Mouse (Mus musculus) urinary bladder, postnatal 4 days (tissue): ENCODE results near the gene Tpcn2.

ENCODE experiments used
- DNase-seq, 2 experiments: peaks; one replicate each; pipeline ENCODE4 v3.0.0; 2021 to 2022; ENCODE audit warnings: low spot score in 2 of 2

Gene Tpcn2

DNA sequence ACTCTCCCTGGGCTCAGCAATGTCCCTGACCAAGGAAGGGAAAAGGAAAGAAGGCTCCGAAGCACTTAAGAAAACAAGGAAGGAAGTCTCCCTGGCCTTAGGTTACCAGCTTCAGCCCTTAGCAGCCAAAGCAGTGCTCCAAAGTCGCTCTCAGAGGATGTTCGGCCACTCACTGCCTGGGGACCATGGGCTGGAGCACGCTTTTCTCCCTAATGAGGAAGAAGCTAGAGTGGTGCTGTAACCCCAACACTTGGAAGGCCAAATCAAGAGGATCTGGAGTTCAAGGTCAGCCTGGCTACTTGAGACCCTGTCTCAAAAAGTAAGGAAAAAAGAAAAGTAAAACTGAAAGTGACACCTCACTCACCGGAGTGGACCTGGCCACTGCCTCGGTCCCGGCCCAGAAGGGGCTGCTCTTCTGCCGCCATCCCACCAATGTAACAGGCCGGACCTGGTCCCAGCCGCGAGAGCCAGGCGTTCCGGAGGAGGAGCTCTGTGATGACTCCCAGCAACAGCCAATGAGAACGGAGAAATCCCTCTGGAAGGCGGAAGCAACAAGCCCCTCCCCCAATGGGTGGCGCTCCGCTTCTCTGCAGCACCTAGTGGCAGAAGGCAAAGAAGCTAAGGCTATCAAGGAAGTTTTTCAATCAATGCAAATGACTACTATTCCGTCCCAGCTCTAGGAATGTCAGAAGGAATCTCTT is at the start of gene Tpcn2:
Tpcn2 (minus strand) TSS at position 525 of the 701 bp plus-strand sequence.
- DNase-seq = peak; percentile 91 to 95

DNA sequence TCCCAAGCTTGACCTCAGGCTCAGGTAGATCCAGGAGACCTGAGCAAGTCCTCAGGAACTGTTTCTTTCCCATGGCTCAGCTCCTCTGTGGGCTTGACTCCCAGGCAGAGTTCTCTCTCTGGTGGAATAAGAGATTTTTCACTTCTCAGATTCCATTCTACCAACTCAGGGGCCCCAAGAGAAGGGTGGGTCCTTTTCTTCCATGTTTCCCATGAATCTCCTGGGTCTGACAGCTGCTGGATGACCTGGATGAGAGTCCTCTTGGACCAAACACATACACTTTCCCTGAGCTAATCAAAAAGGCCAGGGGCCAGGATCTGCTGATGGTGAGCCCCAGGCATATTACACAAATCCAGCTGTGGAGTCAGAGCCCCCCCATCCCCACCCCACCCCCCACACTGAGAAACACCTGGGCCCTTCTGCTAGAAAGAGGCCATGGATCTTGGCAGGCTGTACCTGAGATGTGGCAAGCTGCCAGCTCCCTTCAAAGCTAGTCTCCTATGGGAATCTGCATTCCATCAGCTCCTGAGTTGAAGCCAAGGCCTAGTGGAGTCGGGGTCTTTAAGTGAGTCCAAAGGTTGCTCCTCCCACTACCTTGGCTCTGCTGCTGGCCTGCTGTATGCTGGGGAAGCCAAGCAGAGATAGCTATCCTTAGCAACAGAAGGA is 48.7 kb upstream of the Tpcn2 start:
- DNase-seq = no peak

DNA sequence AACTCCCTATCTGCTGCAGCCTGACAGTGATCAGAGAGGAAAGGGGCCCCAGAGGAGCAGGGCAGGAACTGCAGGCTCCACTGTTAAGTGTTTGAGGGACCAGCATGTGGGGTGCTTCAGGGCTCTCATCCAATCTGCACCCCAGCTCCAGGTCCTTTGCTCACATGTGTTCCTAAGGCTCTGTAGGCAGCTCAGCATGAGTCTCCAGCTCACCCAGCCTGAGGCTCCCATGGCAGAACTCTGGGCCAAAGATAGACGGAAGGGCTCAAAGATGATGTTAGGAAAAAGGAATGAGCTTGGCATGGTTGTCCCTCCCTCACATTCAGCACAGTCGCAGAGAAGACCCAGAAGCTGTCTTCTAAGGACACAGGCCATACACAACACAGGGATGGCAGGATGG is 46.8 kb upstream of the Tpcn2 start:
- DNase-seq = no peak

DNA sequence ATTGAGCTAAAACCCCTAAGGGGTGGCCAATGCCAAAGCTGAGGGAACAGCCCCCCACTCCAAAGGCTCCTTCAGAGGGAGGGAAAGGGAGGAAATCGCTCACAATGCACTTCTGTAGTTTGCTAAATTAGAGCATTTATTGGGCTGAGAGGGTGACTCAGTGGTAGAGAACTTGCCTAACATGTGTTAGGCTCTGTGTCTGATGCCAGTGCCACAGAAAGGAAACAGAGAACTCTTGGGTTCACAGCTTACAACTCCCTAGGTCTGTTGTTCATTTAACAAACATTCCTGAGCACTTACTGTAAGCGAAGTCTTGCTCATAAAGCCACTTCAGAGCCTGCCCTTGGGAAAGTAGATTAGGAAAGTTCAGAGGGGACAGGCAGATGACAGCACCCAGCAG is 46.2 kb upstream of the Tpcn2 start:
- no peak for DNase-seq

DNA sequence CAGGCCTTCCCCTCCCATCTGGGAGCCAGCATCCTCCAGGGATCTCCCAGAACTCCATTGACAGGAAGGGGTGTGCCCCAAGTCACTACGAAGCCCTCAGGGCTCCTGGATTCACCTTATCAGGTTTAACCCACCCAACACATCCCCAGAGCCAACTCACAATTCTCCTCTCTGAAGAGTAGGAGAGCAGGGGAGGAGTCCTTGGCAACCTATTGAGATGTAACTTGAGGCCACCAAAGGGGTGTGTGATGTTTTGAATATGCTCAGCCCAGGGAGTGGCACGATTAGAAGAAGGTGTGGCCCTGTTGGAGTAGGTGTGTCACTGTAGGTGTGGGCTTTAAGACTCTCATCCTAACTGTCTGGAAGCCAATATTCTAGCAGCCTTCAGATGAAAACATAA is 41.9 kb upstream of the Tpcn2 start:
- DNase-seq = no peak

DNA sequence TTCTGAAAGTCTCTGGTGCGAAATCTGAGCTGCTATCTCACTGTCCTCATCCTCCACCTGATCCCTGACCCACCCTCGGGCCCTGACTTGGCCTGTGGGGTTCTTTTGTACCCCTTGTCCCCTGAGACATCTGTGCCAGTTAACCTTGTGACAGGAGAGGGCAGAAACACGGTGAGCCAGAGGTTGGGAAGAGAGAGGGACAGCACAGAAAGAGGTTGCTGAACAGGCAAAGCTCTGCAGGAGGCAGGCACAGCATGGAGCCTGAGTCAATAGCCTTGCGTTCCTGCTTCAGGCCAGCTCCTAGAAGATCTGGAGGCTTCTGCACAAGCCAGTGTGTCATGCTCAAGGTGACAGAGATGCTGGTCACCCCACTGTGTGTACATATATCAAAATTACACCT is 39.8 kb upstream of the Tpcn2 start:
- DNase-seq = no peak

DNA sequence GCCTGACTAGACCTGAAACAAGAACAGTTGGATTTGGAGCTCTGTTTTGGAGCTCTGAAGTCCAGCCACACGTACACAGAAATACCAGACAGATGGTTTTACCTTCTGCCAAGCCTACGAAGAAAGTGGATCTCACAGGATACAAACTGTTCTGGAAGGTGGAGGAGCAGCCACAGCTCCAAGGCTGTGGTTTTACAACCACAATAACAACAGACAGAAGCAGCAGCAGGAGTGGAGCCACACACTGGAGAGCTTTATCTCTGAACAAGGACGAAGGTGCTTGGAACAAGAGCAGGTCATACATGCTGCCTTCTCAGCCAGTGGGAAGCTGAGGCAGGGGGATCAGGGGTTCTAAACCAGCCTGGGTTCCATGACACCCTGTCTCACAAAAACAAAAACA is 35.7 kb upstream of the Tpcn2 start:
- no peak for DNase-seq

DNA sequence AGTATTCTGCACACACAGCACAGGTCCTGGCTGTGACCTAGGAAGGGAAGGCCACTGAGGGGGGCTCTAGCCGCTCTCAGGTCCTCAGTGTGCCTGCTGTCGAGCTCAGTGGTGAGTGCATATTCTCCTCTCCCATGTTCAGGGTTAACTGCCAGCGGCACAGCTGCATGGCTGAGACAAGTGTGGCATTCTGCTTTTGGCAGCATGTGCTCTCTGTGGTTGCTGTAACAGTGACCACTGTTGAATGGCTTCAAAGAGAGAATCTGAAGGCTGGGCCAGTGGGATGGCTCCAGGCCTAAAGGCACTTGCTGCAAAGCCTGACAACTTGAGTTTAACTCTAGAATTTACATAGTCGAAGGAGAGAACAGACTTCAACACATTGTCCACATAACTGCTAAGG is 33.7 kb upstream of the Tpcn2 start:
- DNase-seq = no peak

DNA sequence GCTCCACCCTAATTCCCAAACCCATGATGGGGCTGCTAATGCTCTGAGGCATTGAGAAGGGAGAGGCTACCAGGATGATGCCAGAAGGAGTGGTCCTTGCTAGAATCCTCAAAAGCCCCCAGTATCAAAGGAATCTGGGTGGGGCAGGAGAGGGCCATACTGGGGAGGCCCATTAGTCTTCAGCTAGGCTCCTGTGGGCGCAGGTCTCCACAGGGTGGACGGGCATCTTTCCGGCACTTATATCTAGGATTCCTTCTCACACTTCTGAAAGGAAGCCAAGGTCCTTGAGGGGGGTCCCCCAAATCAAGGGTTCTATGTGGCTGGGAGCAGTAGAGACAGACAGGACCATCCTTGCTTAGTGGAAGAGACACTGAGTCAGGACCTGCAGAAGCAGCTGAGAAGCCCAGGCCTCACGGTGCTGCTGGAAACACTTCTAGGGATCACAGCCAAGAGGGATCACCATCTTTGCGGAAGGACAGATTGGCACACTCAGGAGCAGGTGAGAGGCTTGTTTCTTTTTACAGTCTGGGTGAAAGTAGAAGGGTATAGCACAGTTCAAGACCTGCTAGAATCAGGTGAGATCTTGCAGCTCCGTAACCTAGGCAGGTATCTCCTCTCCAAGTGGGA is 31.1 kb upstream of the Tpcn2 start, which contains the start of gene Mrgprd:
Mrgprd (plus strand) TSS at position 51 of the 627 bp plus-strand sequence.
- no peak for DNase-seq

DNA sequence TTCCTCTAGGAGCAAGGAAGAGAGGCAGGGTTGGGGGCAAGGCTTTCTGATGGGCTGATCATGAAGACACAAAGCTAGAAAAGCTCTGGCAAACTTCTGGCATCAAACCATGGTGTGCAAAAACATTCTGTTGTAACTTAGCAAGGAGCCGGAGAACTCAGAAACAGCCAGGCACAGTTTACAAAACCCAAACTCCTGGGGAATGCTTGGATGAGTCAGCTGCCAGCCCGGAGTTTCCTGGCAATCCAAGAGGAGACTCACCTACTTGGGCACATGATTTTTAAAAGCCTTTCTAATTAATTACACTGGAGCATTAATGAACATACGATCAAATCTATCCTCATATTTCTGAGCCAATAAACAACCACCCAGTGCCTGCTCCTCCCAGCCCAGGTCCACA is 28.3 kb upstream of the Tpcn2 start:
- no peak for DNase-seq

DNA sequence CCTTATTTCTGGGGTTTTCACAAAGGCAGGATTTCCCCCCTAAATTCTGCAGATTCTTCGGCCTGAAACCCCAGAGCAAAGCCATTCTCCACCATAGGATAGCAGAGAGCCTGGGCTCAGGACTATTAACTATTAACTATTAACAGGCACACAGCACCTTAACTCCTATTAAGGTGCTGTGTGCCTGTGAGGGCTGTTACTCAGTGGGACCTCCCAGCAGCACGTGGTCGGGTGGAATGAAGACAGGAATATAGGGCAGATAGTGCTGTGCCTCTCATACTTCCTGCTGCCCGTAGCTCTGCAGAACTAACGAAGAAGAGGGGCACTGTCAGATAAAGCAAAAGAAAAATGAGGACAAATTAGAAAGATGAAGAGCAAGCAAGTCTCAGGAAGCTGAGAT is 26.7 kb upstream of the Tpcn2 start:
- DNase-seq = no peak

DNA sequence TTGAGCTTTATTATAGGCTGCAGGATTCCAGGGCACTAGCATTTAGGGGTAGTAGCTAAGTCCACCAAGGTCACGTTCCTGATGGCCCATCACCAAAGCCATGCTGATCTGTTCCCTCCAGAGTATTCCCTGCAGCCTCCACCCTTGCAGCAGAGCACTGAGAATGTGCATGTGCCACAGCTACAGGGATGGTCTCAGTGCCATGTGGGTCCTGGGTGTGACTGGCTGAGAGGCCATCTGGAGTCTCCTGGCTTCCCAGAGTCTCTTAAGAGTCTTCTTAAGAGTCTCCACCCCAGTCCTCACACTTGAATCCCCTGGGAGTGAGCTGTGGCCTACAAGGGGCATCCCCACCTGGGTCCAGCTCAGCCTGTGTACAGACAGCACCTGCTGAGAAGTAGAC is 26.1 kb upstream of the Tpcn2 start:
- DNase-seq = no peak

DNA sequence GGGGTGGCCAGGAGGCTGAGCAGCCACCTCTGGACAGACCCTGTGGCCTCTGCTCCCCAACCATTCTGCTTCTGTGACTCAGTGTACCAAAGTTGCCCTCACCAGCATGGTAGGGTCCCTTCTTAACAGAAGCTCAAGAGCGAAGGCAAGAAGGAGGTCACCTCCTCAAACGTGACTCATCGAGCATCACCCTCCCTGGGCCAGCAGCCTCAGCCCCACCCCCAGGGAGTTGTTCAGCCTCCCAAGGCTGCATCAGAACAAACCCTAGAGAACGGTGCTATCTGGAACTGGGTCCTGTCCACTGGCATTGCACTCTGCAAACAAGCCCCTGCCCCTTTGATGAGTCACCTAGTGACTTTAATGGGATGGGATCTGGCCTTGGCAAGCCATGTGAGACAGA is 25.1 kb upstream of the Tpcn2 start:
- DNase-seq = no peak

DNA sequence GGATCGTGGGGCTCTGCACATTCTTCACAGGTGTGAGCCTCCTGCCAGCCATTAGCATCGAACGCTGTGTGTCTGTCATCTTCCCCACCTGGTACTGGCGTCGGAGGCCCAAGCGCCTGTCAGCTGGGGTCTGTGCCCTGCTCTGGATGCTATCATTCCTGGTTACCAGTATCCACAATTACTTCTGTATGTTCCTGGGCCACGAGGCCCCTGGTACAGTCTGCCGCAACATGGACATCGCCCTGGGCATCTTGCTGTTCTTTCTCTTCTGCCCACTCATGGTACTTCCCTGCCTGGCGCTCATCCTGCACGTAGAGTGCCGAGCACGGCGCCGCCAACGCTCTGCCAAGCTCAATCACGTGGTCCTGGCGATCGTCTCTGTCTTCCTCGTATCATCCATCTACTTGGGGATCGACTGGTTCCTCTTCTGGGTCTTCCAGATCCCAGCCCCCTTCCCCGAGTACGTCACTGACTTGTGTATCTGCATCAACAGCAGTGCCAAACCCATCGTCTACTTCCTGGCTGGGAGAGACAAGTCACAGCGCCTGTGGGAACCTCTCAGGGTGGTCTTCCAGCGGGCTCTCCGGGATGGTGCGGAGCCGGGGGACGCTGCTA is 24.4 kb upstream of the Tpcn2 start:
- DNase-seq = no peak

DNA sequence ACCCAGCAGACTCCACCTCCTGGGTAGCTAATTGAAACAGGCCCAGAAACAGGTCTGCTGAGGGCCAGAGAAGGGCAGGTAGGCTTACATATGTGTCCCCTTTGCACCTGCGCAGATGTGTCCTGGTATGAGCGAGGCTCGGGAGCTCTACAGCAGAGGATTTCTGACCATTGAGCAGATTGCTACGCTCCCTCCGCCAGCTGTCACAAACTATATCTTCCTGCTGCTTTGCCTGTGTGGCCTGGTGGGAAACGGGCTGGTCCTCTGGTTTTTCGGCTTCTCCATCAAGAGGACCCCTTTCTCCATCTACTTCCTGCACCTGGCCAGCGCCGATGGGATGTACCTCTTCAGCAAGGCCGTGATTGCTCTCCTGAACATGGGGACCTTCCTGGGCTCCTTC is 23.8 kb upstream of the Tpcn2 start:
- DNase-seq = no peak

DNA sequence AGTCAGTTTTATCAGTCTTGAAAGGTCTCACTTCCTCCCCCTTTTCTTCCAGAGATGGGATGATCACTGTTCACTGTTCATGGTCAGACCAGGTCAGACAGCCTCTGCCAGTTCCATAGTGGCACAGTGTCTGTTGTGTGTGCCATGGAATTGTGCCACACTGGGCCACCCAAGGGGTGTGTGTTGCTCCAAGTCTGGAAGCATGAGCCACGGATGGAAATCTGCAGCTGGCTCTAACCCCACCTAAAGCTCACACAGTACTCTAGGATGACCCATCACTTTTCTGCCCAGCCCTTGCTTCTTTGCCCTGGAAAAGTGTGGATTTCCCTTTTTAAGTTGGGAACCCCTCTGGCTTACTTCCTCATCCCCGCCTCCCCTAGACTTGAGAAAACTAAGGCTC is 20.3 kb upstream of the Tpcn2 start:
- no peak for DNase-seq

DNA sequence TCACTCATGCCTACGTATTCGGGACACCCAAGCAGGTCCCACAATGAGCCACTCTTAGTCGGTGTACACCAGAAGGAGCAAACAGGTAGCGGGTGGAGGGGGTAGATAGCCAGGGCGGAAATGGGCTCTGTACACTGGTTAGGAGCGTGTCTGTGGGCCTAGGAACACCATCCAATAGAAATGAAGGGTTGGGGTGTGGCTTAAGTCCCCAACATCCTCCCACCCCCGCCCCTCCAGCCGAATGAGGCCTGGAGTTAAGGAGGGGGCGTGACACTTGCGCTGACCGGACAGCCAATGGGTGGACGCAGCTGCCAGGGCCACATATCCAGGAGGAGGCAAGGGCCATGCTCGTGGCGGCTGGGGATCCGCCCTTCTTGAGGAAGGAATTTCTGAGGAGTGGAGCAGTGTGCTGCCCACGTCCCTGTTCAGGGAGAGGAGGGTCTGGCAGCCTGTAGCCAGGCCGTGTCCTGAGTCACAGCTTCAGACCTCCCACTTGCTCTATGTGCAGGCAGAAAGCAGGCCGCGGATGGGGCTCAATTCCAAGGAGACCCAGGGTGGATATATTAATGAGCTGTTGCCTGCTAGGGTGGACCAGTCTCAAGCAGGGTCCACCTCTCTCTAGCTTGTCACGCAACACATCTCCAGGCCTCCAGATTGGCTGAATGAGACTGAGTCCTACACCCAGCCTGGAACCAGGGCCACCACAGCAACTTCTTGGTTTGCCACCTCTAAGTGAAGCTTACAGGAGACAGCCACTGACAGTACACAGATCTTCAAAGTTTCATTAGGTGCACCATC is 18.9 kb upstream of the Tpcn2 start:
- DNase-seq = peak; percentile 85 to 86

DNA sequence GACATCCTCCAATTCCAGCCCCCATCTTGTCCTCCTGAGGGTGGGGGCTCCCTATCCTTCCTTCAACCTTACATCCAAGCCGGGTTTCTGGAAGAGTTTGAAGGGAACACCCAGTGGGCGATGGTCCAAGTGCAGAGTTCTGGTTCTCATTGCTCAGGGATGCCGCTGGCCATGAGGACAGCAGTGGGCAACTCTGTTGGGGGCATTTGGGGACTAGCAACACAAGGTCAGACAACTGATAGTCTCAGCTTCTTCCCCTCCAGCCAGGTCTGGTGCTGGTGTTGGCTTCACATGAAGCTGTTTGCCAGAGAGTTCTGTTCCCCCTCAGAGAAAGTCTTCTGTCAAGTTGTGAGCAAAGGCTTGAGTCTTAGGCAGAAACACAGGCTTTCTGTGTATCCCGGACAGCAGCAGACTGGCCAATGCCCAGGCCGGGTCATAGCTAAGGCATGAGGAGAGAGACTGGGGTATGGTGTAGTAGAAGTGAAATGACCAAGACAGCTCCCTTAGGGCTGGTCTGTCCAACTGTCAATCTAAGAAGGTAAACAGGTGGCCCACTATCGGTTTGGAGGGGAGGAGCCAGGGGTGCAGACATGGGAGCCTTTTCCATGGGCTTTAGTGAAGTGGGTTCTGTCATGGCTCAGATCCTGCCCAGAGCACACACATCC is 17.7 kb upstream of the Tpcn2 start:
- DNase-seq = no peak

DNA sequence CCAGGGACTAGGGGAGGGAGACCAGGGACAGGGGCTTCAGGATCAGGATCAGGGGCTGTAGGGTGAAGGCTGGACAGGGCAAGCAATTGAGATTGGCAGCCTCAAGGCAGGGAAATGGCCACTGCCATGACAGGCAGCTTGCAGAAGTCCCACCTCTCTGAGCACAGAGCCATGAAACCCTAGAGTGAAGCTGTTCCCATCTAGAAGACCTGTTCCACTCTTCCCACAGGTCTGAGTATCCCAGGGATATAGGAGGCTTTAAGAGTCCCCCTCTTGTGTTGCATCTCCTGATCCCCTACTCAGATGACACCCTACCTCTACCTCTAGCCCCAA is 17.2 kb upstream of the Tpcn2 start:
- DNase-seq = no peak

DNA sequence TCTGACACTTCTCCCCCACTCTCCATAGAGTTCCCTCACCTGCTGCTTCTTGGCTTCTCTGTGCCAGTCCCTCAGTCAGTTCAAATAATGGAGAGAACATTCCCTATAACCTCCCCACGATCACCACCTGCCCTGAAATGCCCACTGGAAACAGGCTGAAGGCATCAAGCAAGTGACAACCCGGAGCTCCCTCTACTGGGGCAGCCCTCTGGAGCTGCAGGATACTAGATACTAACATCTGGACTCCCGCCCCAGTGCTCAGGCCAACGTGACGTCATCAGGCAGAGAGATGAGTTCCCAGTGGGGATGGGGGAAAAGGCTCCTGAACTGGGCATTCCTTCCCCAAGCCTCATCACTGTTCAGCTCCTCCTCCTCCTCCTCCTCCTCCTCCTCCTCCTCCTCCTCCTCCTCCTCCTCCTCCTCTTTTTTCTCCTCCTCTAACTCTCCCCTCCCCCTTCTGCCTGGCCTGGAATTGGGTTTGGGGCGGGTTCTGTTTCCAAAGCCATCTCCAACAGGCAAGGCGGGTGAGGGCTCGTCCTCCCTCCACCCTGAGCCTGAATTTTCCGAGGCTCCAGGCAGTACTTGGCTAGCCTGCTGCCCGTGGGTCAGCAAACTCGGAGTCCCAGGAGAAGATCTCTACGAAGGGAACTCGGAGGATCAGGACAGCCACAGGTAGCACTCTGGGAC is 16.7 kb upstream of the Tpcn2 start, which contains the start of gene Mrgprf:
Mrgprf (plus strand) TSS at position 508 of the 687 bp plus-strand sequence.
- DNase-seq = peak; percentile 66 to 77
